Mouse (Mus musculus): Measurements from ENCODE around the gene Bckdhb. TPM values are rescaled to one million over a fixed set of nuclear protein-coding genes. Genes with fewer than 3 reads are reported as not detected.
A peak's percentile ranks its signal among the peaks of the same experiment; 100 is the strongest.
"Not testable (repeated sequence)": the region's sequence is repeated elsewhere in the genome, so short reads cannot be mapped to it uniquely, and the experiment has no call there.

The Bckdhb gene
- polyA plus RNA-seq, 1 experiment from 2014 or later, result 38.4 TPM

DNA sequence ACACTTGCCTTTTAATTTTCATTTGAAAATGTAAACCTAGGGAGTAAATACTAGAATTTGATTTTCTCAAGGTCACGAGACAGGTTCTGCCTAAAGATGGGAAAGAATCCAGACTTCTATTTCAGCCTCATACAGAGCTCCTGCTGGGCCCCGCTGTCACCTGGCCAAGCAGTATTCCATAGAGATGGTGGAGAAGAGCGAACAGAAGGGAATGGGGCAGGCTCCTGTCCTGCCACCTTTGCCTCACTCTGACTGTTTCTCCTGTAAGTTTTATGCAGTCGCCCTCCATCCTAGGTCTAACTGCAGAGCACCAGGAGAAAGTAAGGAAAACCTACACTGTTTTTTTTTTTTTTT lies 720 bp downstream of the Bckdhb start:
- no peak for ATAC-seq (ENCODE audit: low FRiP score, low read depth)
- H3K27me3 ChIP-seq, result no peaks in the 10 kb centered on the region
- no peaks in the 10 kb centered on the region for H3K36me3 ChIP-seq
- no peaks in the 10 kb centered on the region for H3K9me3 ChIP-seq
- H3K4me3 ChIP-seq, result peak overlapping the region; percentile 89
- H3K4me2 ChIP-seq, result peak overlapping the region; percentile 72
- H3K27ac ChIP-seq (replicated peaks), result no peak overlapping the region
- WGBS, result 59% methylated on average over 4 of the region's 4 CpGs
- peak overlapping the region; percentile 71; the same call in 1 of the 2 replicates for H3K9ac ChIP-seq
- H3K4me1 ChIP-seq (replicated peaks), result peaks cover 6% of the 10 kb centered on the region

DNA sequence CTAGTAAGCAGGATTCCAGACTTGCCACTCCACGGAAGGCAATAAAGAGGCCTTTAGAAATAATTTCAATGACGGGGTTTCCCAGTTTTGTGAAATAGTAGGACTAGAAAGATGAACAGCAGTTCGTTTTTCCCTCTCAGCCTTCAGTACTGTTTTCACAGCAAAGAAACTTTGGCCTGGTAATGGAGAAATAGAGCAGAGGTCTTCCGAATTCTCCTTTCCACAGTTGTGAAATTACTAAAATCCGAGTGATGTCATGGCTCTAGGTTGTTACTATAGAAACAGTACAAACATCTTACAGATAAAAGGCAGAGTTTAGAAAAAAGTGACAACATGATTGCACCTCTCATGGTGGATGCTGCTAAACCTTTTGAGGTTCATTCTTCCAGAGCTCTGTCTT lies 1.4 kb downstream of the Bckdhb start:
- H3K4me1 ChIP-seq (replicated peaks), result peaks cover 6% of the 10 kb centered on the region
- WGBS, result 83% methylated on average over 5 of the region's 5 CpGs
- no peak overlapping the region for H3K27ac ChIP-seq (replicated peaks)
- no peaks in the 10 kb centered on the region for H3K9me3 ChIP-seq
- no peaks in the 10 kb centered on the region for H3K36me3 ChIP-seq
- H3K4me3 ChIP-seq, result no peak overlapping the region
- no peaks in the 10 kb centered on the region for H3K27me3 ChIP-seq
- H3K9ac ChIP-seq, result no peak overlapping the region
- 0 out of 2 replicates have a peak overlapping the region, but pooled peaks have one; percentile 72 for H3K4me2 ChIP-seq
- no peak for ATAC-seq (ENCODE audit: low FRiP score, low read depth)

DNA sequence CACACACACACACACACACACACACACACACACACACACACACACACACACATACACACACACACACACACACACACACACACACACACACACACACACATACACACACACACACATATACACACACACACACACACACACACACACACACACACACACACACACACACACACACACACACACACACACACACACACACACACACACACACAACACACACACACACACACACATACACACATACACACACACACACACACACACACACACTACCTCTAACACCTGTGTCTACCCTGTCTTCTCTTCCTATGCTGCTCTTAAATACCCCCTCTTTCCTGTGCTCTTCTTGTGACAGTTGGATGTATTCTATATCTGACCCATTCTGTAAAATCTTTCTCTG lies 14.6 kb downstream of the Bckdhb start:
- not testable (repeated sequence) for ATAC-seq (ENCODE audit: low FRiP score, low read depth); H3K36me3 ChIP-seq; H3K27ac ChIP-seq (replicated peaks); H3K9me3 ChIP-seq; H3K27me3 ChIP-seq; H3K4me1 ChIP-seq (replicated peaks); H3K4me2 ChIP-seq; H3K9ac ChIP-seq; H3K4me3 ChIP-seq

DNA sequence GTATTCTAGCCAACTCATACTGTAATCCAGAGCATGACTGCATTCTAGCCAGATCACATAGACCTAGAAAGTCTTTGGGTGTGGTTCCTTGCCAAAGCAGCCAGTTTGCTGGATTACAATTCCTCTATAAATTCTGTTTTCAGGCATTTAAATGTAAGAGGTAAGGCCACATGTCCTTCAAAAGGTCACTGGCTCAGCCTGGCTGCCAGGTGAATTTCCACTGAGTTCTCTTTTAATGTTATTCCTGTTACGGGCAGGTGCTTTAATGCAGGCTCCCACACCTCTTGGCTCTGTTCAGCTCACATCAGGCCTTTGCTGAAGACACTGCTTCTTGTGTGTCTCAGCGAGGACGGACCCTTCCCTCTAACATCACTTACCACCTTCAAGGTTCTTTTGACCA lies 15.1 kb downstream of the Bckdhb start:
- Histone ChIP-seq H3K27ac (replicated peaks) (no peak overlapping the region), H3K4me2 (no peak overlapping the region), H3K9me3 (no peaks in the 10 kb centered on the region), H3K36me3 (no peaks in the 10 kb centered on the region), H3K27me3 (no peaks in the 10 kb centered on the region), H3K4me3 (no peak overlapping the region), H3K9ac (no peak overlapping the region), H3K4me1 (replicated peaks) (no peaks in the 10 kb centered on the region)
- WGBS, result 98% methylated on average over 3 of the region's 3 CpGs
- no peak for ATAC-seq (ENCODE audit: low FRiP score, low read depth)

DNA sequence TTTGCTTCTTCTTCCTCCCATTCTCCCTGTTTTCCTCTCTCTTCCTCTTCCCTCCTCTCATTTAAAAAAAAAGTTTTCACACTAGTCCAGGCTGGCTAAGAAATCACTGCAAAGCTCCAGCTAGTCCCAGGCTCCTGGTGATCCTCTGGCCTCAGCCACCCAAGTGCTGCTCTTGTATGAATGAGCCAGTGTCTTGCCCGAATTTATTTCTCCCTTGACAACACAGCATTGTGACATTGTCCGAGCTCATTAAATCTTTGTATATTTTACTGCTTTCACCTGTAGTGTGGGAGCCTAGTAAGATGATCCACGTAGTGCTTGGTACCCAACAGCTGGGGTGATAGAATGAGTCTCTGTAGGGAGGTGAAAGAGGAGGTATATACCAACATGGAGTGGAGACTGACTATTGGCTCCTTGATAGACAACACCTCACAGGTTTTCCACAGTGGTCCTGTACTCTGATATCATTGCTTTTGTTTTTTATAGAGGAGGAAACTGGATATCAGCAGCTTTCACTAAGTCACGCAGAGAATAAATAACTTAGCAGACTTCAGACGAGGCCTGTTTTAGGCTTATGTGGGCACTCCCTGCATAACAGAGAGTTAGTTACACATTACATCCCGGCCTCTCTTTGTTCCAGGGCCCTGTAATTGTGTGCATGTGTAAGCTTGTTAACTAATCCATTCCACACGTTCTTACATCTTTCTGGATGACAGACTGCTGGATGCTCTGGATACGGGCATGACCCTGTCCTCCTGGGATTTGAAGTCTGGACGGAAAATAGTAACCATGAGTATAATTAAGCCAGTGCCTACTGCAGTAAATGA lies 15.8 kb downstream of the Bckdhb start:
- no peaks in the 10 kb centered on the region for H3K9me3 ChIP-seq
- H3K36me3 ChIP-seq, result no peaks in the 10 kb centered on the region
- H3K27me3 ChIP-seq, result no peaks in the 10 kb centered on the region
- no peak overlapping the region for H3K4me2 ChIP-seq
- H3K4me1 ChIP-seq (replicated peaks), result no peaks in the 10 kb centered on the region
- no peak overlapping the region for H3K4me3 ChIP-seq
- 82% methylated on average over 9 of the region's 9 CpGs for WGBS
- ATAC-seq (ENCODE audit: low FRiP score, low read depth), result no peak
- no peak overlapping the region for H3K9ac ChIP-seq
- no peak overlapping the region for H3K27ac ChIP-seq (replicated peaks)

DNA sequence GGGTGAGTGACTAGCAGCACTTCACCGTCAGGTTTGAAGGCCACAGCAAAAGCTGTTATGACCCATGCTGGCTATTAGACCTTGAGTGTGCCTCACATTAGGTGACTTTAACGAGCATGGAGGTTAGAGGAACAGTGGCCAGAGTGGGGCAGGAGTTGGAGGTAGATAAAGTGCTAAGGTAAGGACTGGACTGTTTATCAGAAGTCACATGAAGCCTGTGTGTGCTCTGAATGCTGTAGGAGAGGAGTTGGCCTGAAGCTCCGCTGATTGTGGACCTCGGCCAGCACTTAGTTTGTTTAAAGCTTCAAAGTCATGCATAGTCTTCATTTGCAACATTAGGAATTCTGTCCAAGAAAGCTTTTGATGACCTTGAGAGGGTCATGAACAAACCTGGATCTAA lies 26.4 kb downstream of the Bckdhb start:
- WGBS, result 90% methylated on average over 4 of the region's 4 CpGs
- Histone ChIP-seq H3K9ac (no peak overlapping the region), H3K4me1 (replicated peaks) (no peaks in the 10 kb centered on the region), H3K4me3 (no peak overlapping the region), H3K27me3 (no peaks in the 10 kb centered on the region), H3K4me2 (no peak overlapping the region), H3K9me3 (no peaks in the 10 kb centered on the region), H3K27ac (replicated peaks) (no peak overlapping the region), H3K36me3 (no peaks in the 10 kb centered on the region)
- ATAC-seq (ENCODE audit: low FRiP score, low read depth), result no peak

DNA sequence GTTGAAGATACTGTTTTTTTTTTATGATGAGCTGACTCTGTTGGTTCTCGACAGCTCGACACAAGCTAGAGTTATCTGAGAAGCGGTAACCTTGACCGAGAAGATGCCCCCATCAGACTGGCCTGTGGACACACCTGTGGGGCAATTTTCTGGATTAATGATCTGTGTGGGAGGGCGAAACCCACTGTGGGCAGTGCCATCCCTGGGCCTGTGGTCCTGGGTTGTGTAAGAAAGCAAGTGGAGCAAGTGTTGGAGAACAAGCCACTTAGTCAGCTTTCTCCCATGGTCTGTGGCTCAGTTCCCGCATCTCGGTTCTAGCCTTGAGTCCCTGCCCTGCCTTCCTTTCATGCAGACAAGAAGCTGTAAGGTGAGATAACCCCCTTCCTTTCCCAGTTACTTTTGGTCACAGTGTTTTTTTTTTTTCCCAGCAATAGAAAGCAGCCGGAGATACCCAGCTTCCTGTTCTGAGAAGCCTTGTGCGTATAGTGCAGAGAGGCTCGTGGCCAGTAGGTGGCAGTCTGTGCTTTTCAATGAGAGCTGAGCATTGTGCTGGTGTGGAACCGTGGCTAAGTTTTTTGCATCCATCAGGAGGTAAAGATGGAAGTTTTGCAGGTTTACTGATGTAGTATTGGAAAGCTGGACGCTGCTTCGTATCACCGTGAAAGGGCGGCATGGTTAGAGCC lies 31.8 kb downstream of the Bckdhb start:
- H3K4me1 ChIP-seq (replicated peaks), result 0 out of 2 replicates have a peak, but pooled peaks cover under 1% of the 10 kb centered on the region
- no peak overlapping the region for H3K9ac ChIP-seq
- ATAC-seq (ENCODE audit: low FRiP score, low read depth), result peak; percentile 92
- no peaks in the 10 kb centered on the region for H3K9me3 ChIP-seq
- H3K36me3 ChIP-seq, result no peaks in the 10 kb centered on the region
- H3K4me3 ChIP-seq, result no peak overlapping the region
- no peak overlapping the region for H3K4me2 ChIP-seq
- WGBS, result 59% methylated on average over 15 of the region's 15 CpGs
- H3K27ac ChIP-seq (replicated peaks), result no peak overlapping the region
- H3K27me3 ChIP-seq, result no peaks in the 10 kb centered on the region

DNA sequence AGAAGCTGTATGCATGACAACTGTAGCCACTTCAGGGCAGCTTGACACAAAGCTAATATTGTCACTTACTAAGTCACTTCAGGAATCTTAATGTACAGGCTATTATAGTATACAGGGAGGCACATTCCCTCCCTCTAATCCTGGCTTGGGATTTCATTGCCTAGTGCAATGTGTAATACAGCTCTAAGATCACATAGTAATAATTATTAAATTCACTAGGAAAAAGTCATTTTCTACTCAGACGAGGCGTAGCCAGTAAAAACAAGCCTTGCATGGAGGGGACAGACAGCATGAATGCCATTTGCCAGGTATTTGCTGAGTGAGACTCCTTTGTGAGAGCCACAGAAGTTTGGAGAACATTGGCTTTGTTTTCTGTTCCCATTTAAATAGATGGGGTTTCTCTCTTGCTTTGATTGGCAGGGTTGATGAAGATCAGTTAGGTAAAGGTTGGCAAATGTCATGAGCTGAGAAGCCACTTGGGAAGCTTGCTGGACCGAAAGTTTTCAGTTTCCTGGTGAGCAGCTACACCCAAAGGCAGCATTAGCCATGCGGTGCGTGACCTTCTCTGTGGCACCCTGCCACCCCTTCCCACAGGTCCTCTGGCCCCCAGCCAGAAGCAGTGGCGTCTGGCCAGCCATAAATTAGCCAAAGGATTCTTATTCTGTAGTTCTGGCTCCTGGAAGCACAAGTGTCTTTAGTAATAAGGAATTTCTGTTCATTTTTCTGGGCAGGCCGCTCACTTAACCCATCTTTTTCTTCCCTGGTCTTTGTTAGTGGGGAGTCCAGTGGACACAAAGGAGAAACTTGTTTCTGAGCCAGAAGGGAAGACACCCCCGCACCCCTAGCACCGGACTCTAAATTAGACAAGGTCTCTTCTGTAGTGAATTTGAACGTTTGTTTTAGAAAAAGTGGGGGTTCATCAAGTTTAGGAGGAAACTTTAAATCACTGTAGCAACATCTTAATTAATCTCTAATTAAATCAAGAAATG lies 37.4 kb downstream of the Bckdhb start:
- 41% methylated on average over 10 of the region's 10 CpGs for WGBS
- ATAC-seq (ENCODE audit: low FRiP score, low read depth), result peak; percentile 80
- Histone ChIP-seq H3K27me3 (no peaks in the 10 kb centered on the region), H3K4me1 (replicated peaks) (0 out of 2 replicates have a peak, but pooled peaks cover 9% of the 10 kb centered on the region), H3K4me3 (no peak overlapping the region), H3K9ac (no peak overlapping the region), H3K36me3 (no peaks in the 10 kb centered on the region), H3K4me2 (no peak overlapping the region), H3K27ac (replicated peaks) (no peak overlapping the region), H3K9me3 (no peaks in the 10 kb centered on the region)

DNA sequence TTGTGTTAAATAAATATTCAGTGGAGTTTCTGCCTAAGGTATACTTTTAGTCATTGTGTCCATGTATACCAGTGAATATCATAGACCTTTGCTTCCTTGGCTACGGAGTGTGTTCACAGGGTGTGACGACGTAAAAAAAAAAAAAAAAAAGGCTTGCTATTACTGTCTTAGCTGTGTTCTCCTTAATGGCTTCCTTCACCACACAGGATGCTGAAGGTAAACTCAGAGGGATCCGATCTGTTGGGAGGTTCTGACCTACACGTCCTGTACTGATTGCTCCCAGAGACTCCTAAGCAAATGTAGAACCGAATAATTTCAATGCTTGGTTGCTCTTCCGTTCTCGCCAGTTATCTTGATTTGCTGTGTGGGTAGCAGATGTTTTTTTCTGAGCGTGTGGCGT lies 38.4 kb downstream of the Bckdhb start:
- Histone ChIP-seq H3K9ac (no peak overlapping the region), H3K27ac (replicated peaks) (no peak overlapping the region), H3K4me2 (no peak overlapping the region), H3K4me3 (no peak overlapping the region), H3K9me3 (no peaks in the 10 kb centered on the region), H3K4me1 (replicated peaks) (0 out of 2 replicates have a peak, but pooled peaks cover 9% of the 10 kb centered on the region), H3K36me3 (no peaks in the 10 kb centered on the region), H3K27me3 (no peaks in the 10 kb centered on the region)
- 72% methylated on average over 10 of the region's 10 CpGs for WGBS
- no peak for ATAC-seq (ENCODE audit: low FRiP score, low read depth)

DNA sequence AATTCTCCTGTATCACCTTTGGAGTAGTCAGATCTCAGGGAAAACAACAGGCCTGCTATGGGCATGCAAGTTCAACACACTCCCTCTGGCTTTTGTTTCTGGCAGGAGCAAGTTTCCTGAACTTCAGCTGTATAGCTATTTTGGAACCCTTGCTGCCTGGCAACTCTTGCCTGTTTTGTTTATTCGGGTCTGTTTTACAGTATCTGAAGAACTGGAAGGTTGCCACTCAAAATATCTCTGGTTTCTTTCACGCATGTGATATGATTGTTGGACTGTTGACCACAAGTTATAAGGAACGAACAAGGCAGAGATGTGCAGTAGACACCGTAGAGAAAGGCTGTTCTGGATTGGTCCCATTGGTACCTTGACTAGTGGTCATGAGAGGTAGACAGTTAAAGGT lies 39.4 kb downstream of the Bckdhb start:
- Histone ChIP-seq H3K9ac (no peak overlapping the region), H3K4me1 (replicated peaks) (0 out of 2 replicates have a peak, but pooled peaks cover 9% of the 10 kb centered on the region), H3K4me2 (no peak overlapping the region), H3K36me3 (no peaks in the 10 kb centered on the region), H3K27ac (replicated peaks) (no peak overlapping the region), H3K4me3 (no peak overlapping the region), H3K9me3 (no peaks in the 10 kb centered on the region), H3K27me3 (no peaks in the 10 kb centered on the region)
- 90% methylated on average over 4 of the region's 4 CpGs for WGBS
- no peak for ATAC-seq (ENCODE audit: low FRiP score, low read depth)

DNA sequence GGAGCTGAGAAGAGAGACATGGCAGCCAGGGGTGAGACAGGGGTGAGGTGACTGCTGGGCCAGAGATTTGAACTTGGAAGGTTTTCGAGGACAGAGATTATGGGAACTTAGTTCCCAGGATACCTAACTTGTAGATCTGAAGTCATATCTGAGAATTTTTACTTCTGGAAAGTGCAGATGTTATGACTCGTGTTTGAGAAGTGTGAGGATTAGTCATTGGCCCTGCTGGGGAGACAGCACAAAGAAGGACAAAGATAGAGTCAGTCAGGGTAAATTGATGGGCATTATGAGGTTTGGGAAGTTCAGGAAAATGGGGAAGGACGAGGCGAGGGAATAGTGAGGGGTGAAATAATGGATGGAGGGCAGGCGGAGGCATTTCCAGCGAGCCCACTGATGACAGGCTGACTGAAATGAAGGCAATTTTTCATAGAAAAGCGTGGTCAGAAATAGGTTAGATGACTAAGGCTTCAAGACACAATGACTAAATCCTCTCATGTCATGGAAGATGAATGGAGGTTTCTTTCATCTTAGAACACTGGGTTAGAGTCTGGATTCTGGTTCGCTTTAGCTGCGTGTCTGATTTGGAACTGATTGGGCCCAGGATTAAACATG lies 42.6 kb downstream of the Bckdhb start:
- Histone ChIP-seq H3K9me3 (no peaks in the 10 kb centered on the region), H3K4me2 (no peak overlapping the region), H3K4me3 (no peak overlapping the region), H3K36me3 (no peaks in the 10 kb centered on the region), H3K27me3 (no peaks in the 10 kb centered on the region), H3K4me1 (replicated peaks) (0 out of 2 replicates have a peak, but pooled peaks cover 2% of the 10 kb centered on the region), H3K9ac (no peak overlapping the region), H3K27ac (replicated peaks) (no peak overlapping the region)
- 88% methylated on average over 9 of the region's 9 CpGs for WGBS
- ATAC-seq (ENCODE audit: low FRiP score, low read depth), result no peak

Data from hindbrain, embryonic 15.5 days (tissue).